8 mouse cellular contexts compared by ENCODE assay signal in genomic region chr1:74283686-74284463, GRCm38 (mm10). TPM values are rescaled to one million over a fixed set of nuclear protein-coding genes. Genes with fewer than 3 reads are reported as not detected.
DNase-seq lines count a peak whose midpoint lies in the region; ATAC-seq and TF ChIP-seq lines count a peak whose summit lies in the region.

No protein-coding gene starts in this region.

- peak overlapping the region; percentile 82 for H3K9ac ChIP-seq in liver, adult 2 months (ENCODE audit: low read depth, low read length)
- peak overlapping the region; percentile 77 for H3K9ac ChIP-seq in midbrain, postnatal 0 days (replicated peaks; ENCODE audit: low read length, poor library complexity, severe bottlenecking)

- no peak overlapping the region for H3K27ac ChIP-seq in cerebellum, adult 2 months (ENCODE audit: insufficient read depth, low read length)
- H3K27ac ChIP-seq in liver, adult 2 months (replicated peaks; ENCODE audit: insufficient read depth, low read depth, low read length), result peak overlapping the region; percentile 80
- H3K27ac ChIP-seq in midbrain, postnatal 0 days (ENCODE audit: low read depth, low read length), result peak overlapping the region; percentile 71; the same call in 1 of the 2 replicates

- DNase-seq in lung, adult 18-20 months, result peak; percentile 71 to 76
- no peak for DNase-seq in lung, postnatal 25 days (ENCODE audit: low spot score)
- no peak for DNase-seq in cerebellum, adult 2 months
- DNase-seq in gastrocnemius, postnatal 14 days, result peak; percentile 71
- peak; percentile 76 for DNase-seq in kidney, adult 11 months
- DNase-seq in liver, adult 2 months (ENCODE audit: extremely low read depth, low read depth, low spot score), result peak; percentile 70
- peak; percentile 70 for DNase-seq in midbrain, postnatal 0 days (ENCODE audit: low spot score)
- peak; percentile 49 to 67 for DNase-seq in thymus, adult 18-20 months

- no peaks in the 10 kb centered on the region for H3K79me2 ChIP-seq in liver, adult 2 months (ENCODE audit: control insufficient read depth, insufficient read depth, low read length)

- ATAC-seq in midbrain, postnatal 0 days (ENCODE audit: low FRiP score), result peak; percentile 64

- intact Hi-C loops in gastrocnemius, postnatal 14 days (cut with DNase I; ENCODE audit: low total_unique reads), result loop anchor here (5.0 to 10.0 kb wide), 2 partner anchors 47 to 171 kb away; partner anchors contain the start of gene Arpc2

- no peak for TF ChIP-seq CTCF in cerebellum, adult 2 months (IDR thresholded peaks at IDR 0.05; ENCODE audit: borderline replicate concordance, insufficient read depth, low read depth, low read length)
- TF ChIP-seq CTCF in liver, adult 2 months (IDR thresholded peaks at IDR 0.05; ENCODE audit: low read depth, low read length), result no peak
- TF ChIP-seq CTCF in midbrain, postnatal 0 days (IDR thresholded peaks at IDR 0.05), result no peak

- peaks cover 6% of the 10 kb centered on the region; the same call in 1 of the 2 replicates for H3K36me3 ChIP-seq in liver, adult 2 months (ENCODE audit: control insufficient read depth, insufficient read depth, low read length)
- peaks cover 38% of the 10 kb centered on the region for H3K36me3 ChIP-seq in midbrain, postnatal 0 days (ENCODE audit: insufficient read depth, low read length)

- TF ChIP-seq POLR2A in cerebellum, adult 2 months (IDR thresholded peaks at IDR 0.05; ENCODE audit: borderline replicate concordance, insufficient read depth, low read length), result no peak
- TF ChIP-seq POLR2A in liver, adult 2 months (IDR thresholded peaks at IDR 0.05; ENCODE audit: extremely low read depth, insufficient read depth, low read length), result no peak

- WGBS in cerebellum, adult 2 months, result 12% methylated on average over 15 of the region's 15 CpGs
- WGBS in liver, adult 2 months, result 6% methylated on average over 15 of the region's 15 CpGs
- WGBS in midbrain, postnatal 0 days, result 10% methylated on average over 14 of the region's 15 CpGs

- H3K4me2 ChIP-seq in midbrain, postnatal 0 days (ENCODE audit: low read depth, low read length, poor library complexity, severe bottlenecking), result peak overlapping the region; percentile 69

- H3K4me3 ChIP-seq in cerebellum, adult 2 months (replicated peaks; ENCODE audit: insufficient read depth, low read depth, low read length), result peak overlapping the region; percentile 75
- H3K4me3 ChIP-seq in liver, adult 2 months (ENCODE audit: insufficient read depth, low read depth, low read length), result peak overlapping the region; percentile 81
- H3K4me3 ChIP-seq in midbrain, postnatal 0 days (ENCODE audit: low read depth, low read length), result peak overlapping the region; percentile 79

- H3K9me3 ChIP-seq in midbrain, postnatal 0 days (ENCODE audit: low read length), result no peaks in the 10 kb centered on the region

- H3K4me1 ChIP-seq in cerebellum, adult 2 months (ENCODE audit: control insufficient read depth, insufficient read depth, low read length), result peaks cover 7% of the 10 kb centered on the region; the same call in 1 of the 2 replicates
- peaks cover 6% of the 10 kb centered on the region for H3K4me1 ChIP-seq in liver, adult 2 months (ENCODE audit: control insufficient read depth, insufficient read depth, low read length)
- peaks cover 4% of the 10 kb centered on the region; the same call in 1 of the 2 replicates for H3K4me1 ChIP-seq in midbrain, postnatal 0 days (ENCODE audit: insufficient read depth, low read length)

- H3K27me3 ChIP-seq in cerebellum, adult 2 months (ENCODE audit: control insufficient read depth, insufficient read depth, low read length), result no peaks in the 10 kb centered on the region
- H3K27me3 ChIP-seq in liver, adult 2 months (ENCODE audit: control insufficient read depth, insufficient read depth, low read length), result no peaks in the 10 kb centered on the region
- no peaks in the 10 kb centered on the region for H3K27me3 ChIP-seq in midbrain, postnatal 0 days (ENCODE audit: insufficient read depth, low read length)

RNA-seq across cellular contexts. Expression of gene Aamp, which starts 0.7 kb away (rescaled TPM):
- polyA plus RNA-seq in cerebellum, adult 2 months (2012; rRNA removed), result 186 and 198 TPM in 2 replicates
- 10 to 100 TPM; 76.7 to 77.5 TPM for total RNA-seq in gastrocnemius, postnatal 14 days (2021)
- 112 and 115 TPM in 2 replicates for total RNA-seq in liver, adult 2 months (2014; rRNA removed)
- polyA plus RNA-seq in liver, adult 2 months (2012; rRNA removed), result 156 TPM in 2 replicates
- total RNA-seq in midbrain, postnatal 0 days (2014; rRNA removed), result 139 and 148 TPM in 2 replicates
- 203 and 216 TPM in 2 replicates for polyA plus RNA-seq in midbrain, postnatal 0 days (2015; fragmentation: Nextera tagmentation; extraction: Ambion mirVana)

RNA-seq across cellular contexts. Expression of gene Pnkd, which starts 0.9 kb away (rescaled TPM):
- polyA plus RNA-seq in cerebellum, adult 2 months (2012; rRNA removed), result 185 and 201 TPM in 2 replicates
- total RNA-seq in gastrocnemius, postnatal 14 days (2021), result 10 to 100 TPM; 59.8 to 72.1 TPM
- 28.0 and 34.4 TPM in 2 replicates for total RNA-seq in liver, adult 2 months (2014; rRNA removed)
- polyA plus RNA-seq in liver, adult 2 months (2012; rRNA removed), result 130 and 138 TPM in 2 replicates
- 101 and 116 TPM in 2 replicates for total RNA-seq in midbrain, postnatal 0 days (2014; rRNA removed)
- 135 and 140 TPM in 2 replicates for polyA plus RNA-seq in midbrain, postnatal 0 days (2015; fragmentation: Nextera tagmentation; extraction: Ambion mirVana)

RNA-seq across cellular contexts. Expression of gene Gpbar1, which starts 5.5 kb away (rescaled TPM):
- polyA plus RNA-seq in cerebellum, adult 2 months (2012; rRNA removed), result not detected in 2 replicates
- total RNA-seq in gastrocnemius, postnatal 14 days (2021), result not detected
- total RNA-seq in liver, adult 2 months (2014; rRNA removed), result not detected in 2 replicates
- 0.11 and 0.20 TPM in 2 replicates for polyA plus RNA-seq in liver, adult 2 months (2012; rRNA removed)
- 0.52 TPM in 1 of 2 replicates, not detected in the other for total RNA-seq in midbrain, postnatal 0 days (2014; rRNA removed)
- polyA plus RNA-seq in midbrain, postnatal 0 days (2015; fragmentation: Nextera tagmentation; extraction: Ambion mirVana), result 0.16 TPM in 1 of 2 replicates, not detected in the other

RNA-seq across cellular contexts. Expression of gene Tmbim1, which starts 21.5 kb away (rescaled TPM):
- 56.1 and 58.2 TPM in 2 replicates for polyA plus RNA-seq in cerebellum, adult 2 months (2012; rRNA removed)
- 10 to 100 TPM; 32.4 to 39.8 TPM for total RNA-seq in gastrocnemius, postnatal 14 days (2021)
- 26.1 and 31.5 TPM in 2 replicates for total RNA-seq in liver, adult 2 months (2014; rRNA removed)
- polyA plus RNA-seq in liver, adult 2 months (2012; rRNA removed), result 89.8 and 101 TPM in 2 replicates
- total RNA-seq in midbrain, postnatal 0 days (2014; rRNA removed), result 9.8 and 20.7 TPM in 2 replicates
- 9.8 and 10.5 TPM in 2 replicates for polyA plus RNA-seq in midbrain, postnatal 0 days (2015; fragmentation: Nextera tagmentation; extraction: Ambion mirVana)

RNA-seq across cellular contexts. Expression of gene Arpc2, which starts 48.0 kb away (rescaled TPM):
- polyA plus RNA-seq in cerebellum, adult 2 months (2012; rRNA removed), result 146 and 151 TPM in 2 replicates
- total RNA-seq in gastrocnemius, postnatal 14 days (2021), result 10 to 100 TPM; 75.2 to 85.6 TPM
- total RNA-seq in liver, adult 2 months (2014; rRNA removed), result 83.4 and 96.3 TPM in 2 replicates
- 59.2 and 70.5 TPM in 2 replicates for polyA plus RNA-seq in liver, adult 2 months (2012; rRNA removed)
- 149 and 183 TPM in 2 replicates for total RNA-seq in midbrain, postnatal 0 days (2014; rRNA removed)
- 442 and 464 TPM in 2 replicates for polyA plus RNA-seq in midbrain, postnatal 0 days (2015; fragmentation: Nextera tagmentation; extraction: Ambion mirVana)

Comparison
In these comparisons a context has a peak if more than half of its experiments do, and no peak if none do; other contexts are left out.
1. DNase-seq: peak in lung, adult 18-20 months (2 of 2), gastrocnemius, postnatal 14 days (single experiment), kidney, adult 11 months (single experiment), liver, adult 2 months (single experiment), midbrain, postnatal 0 days (single experiment) and thymus, adult 18-20 months (2 of 2); none in lung, postnatal 25 days (single experiment) and cerebellum, adult 2 months (0 of 2).
2. Peak in every context shown above with its lines, with median percentiles within 50 percentile points of each other: H3K4me3 ChIP-seq.